Mouse (Mus musculus): Measurements from ENCODE around the gene Olfr1489.

The Olfr1489 gene

GRCm38 (mm10) chr19:13631321-13631720 lies at the start of gene Olfr1489:
TSS of gene Olfr1489 (plus strand) at chr19:13631621.
- WGBS = 85% methylated on average over 1 of the region's 1 CpGs

- 94% methylated on average over 1 of the region's 1 CpGs for WGBS
Measured at GRCm38 (mm10) chr19:13583211-13583610, 48.2 kb upstream of the Olfr1489 start, which contains the start of gene Olfr1484. TSS of gene Olfr1484 (plus strand) at chr19:13583511.

- 92% methylated on average over 2 of the region's 2 CpGs for WGBS
Measured at GRCm38 (mm10) chr19:13617075-13617474, 14.3 kb upstream of the Olfr1489 start, which contains the start of gene Olfr1487. TSS of gene Olfr1487 (plus strand) at chr19:13617375.

GRCm38 (mm10) chr19:13650791-13651190 lies 19.4 kb downstream of the Olfr1489 start, which contains the start of gene Olfr1490:
TSS of gene Olfr1490 (plus strand) at chr19:13651091.
- WGBS = 64% methylated on average over 1 of the region's 1 CpGs
